Mouse (Mus musculus): ENCODE results near the gene Vegfb. TPM values are rescaled to one million over a fixed set of nuclear protein-coding genes. Genes with fewer than 3 reads are reported as not detected.

Gene Vegfb
- polyA plus RNA-seq (2014; fragmentation: Nextera tagmentation; extraction: Ambion mirVana) = 26.7 and 30.5 TPM in 2 replicates

DNA sequence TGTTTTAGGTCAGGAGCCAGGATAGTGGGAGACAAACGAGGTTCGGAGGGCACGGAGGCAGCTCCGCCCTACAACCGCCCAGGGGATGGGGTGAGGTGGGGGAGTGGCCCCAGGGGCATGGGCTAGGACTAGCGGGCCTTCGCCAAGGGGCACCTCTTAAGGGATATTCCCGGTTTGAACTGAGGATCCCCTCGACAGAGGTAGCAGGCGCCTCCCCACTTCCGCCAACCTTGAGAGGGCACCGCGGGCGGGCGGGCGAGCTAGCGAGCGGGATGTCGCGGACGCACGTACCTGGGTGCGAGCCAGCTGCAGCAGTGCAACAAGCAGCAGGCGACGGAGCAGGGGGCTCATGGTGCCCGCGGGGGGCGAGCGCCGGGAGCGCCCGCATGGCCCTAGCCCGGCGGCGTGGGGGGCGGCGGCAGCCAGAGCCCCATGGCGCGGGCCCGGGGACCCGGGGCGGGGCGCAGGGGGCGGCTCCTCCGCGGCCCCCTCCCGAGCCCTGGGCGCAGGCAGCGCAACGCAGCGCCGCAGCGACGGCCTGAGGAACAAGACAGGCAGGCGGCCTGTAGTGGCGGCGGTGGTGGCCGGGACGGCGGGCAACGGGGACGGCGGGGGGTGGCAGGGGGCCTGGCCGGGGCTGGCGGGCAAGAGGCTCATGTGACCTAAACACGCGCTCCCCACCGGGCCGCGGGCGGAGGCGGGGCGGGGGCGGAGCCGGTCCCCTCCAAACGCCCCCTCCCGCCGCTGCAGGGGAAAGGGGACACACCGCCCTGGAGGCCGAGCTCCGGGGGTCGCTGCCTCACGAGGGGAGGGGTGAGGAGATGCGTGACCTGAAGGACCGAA lies at the start of gene Vegfb:
Vegfb (minus strand) TSS at position 591 of the 843 bp plus-strand sequence.
- Histone ChIP-seq H3K27me3 (ENCODE audit: control insufficient read depth, insufficient read depth, low read length) (no peaks in the 10 kb centered on the region), H3K4me3 (ENCODE audit: low read depth, low read length) (peak within 1 kb of the TSS; percentile 91), H3K9ac (replicated peaks; ENCODE audit: low read length) (peak within 1 kb of the TSS; percentile 94), H3K27ac (replicated peaks; ENCODE audit: low read depth, low read length) (peak within 1 kb of the TSS; percentile 63), H3K4me2 (ENCODE audit: low read depth, low read length) (peak within 1 kb of the TSS; percentile 87), H3K9me3 (replicated peaks; ENCODE audit: control insufficient read depth, low read length) (no peaks in the 10 kb centered on the region), H3K36me3 (replicated peaks; ENCODE audit: control insufficient read depth, insufficient read depth, low read depth, low read length) (no peaks in the 10 kb centered on the region), H3K4me1 (ENCODE audit: control insufficient read depth, insufficient read depth, low read length) (no peaks in the 10 kb centered on the region)
- 1% methylated on average over 61 of the region's 85 CpGs for WGBS
- peak; percentile 65 for DNase-seq (ENCODE audit: low spot score)
- ATAC-seq (replicated peaks; ENCODE audit: insufficient number of reproducible peaks, low FRiP score, low TSS enrichment, low read depth) = peak; percentile 45

DNA sequence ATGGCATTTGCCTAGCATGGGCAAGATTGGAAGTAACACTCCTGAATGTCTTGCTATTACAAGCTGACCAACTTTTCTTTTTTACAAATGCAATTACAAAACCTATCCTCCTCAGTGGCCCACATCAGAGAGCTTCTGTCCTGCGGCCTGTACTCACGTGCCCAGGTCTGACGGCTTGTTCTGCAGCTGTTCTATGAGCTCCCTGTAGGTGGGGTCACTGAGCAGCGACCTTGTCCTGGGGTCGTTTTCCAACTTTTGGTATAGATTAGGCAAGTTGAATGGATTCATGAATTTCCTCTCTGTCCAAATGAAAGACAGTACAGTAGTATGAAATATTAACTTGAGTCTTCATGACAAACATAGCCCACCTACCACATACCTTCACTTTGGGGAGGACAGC lies 46.6 kb upstream of the Vegfb start:
- H3K4me3 ChIP-seq (ENCODE audit: low read depth, low read length) = no peak overlapping the region
- WGBS = 91% methylated on average over 5 of the region's 5 CpGs
- H3K9me3 ChIP-seq (replicated peaks; ENCODE audit: control insufficient read depth, low read length) = no peaks in the 10 kb centered on the region
- peaks cover 29% of the 10 kb centered on the region for H3K36me3 ChIP-seq (replicated peaks; ENCODE audit: control insufficient read depth, insufficient read depth, low read depth, low read length)
- no peaks in the 10 kb centered on the region for H3K4me1 ChIP-seq (ENCODE audit: control insufficient read depth, insufficient read depth, low read length)
- H3K27me3 ChIP-seq (ENCODE audit: control insufficient read depth, insufficient read depth, low read length) = no peaks in the 10 kb centered on the region
- no peak for ATAC-seq (replicated peaks; ENCODE audit: insufficient number of reproducible peaks, low FRiP score, low TSS enrichment, low read depth)
- H3K9ac ChIP-seq (replicated peaks; ENCODE audit: low read length) = no peak overlapping the region
- no peak overlapping the region for H3K4me2 ChIP-seq (ENCODE audit: low read depth, low read length)
- no peak overlapping the region for H3K27ac ChIP-seq (replicated peaks; ENCODE audit: low read depth, low read length)
- no peak for DNase-seq (ENCODE audit: low spot score)

DNA sequence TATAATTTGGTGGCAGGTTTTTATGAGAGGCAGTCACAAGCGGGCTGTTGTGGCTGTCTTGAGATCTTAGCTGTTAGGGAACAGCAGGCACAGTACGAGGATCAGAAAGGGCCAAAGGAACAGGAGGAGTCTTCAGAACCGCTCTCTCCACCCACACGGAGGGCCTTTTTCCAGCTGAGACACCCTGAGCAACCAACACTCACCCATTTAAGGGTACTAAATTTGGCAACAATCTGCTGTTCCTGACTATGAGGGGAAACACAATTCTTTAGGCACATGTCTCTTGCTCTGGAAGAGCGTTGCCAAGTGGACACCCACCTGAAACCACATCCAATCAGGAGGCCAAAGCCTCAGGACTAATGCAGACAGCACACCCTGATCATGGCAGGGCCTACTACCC lies 42.1 kb upstream of the Vegfb start:
- ATAC-seq (replicated peaks; ENCODE audit: insufficient number of reproducible peaks, low FRiP score, low TSS enrichment, low read depth) (no peak), DNase-seq (ENCODE audit: low spot score) (no peak)
- H3K27ac ChIP-seq (replicated peaks; ENCODE audit: low read depth, low read length) = no peak overlapping the region
- H3K36me3 ChIP-seq (replicated peaks; ENCODE audit: control insufficient read depth, insufficient read depth, low read depth, low read length) = peaks cover 36% of the 10 kb centered on the region
- WGBS = 92% methylated on average over 5 of the region's 5 CpGs
- no peak overlapping the region for H3K4me3 ChIP-seq (ENCODE audit: low read depth, low read length)
- H3K27me3 ChIP-seq (ENCODE audit: control insufficient read depth, insufficient read depth, low read length) = no peaks in the 10 kb centered on the region
- no peaks in the 10 kb centered on the region for H3K9me3 ChIP-seq (replicated peaks; ENCODE audit: control insufficient read depth, low read length)
- H3K4me2 ChIP-seq (ENCODE audit: low read depth, low read length) = no peak overlapping the region
- H3K4me1 ChIP-seq (ENCODE audit: control insufficient read depth, insufficient read depth, low read length) = no peaks in the 10 kb centered on the region
- no peak overlapping the region for H3K9ac ChIP-seq (replicated peaks; ENCODE audit: low read length)

DNA sequence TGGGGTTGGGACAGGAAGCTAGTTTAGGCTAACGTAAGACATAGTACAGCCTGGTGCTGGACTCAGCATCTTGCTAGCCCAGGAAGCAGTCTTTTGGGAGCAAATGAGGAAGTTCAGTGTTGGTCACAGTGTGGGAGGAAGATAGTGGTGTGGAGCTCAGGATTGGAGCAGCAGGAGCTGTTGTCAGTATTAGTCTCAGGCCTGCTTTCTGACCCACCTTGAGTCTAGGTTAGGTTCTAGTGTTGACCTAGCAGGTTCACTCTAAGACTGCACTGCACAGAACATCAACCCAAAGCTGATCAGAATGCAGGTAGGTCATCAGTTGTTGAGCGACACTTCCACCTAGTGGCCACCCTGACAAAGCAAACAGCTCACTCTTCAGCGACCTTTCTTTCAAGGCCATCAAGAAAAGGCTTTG lies 32.8 kb upstream of the Vegfb start:
- ATAC-seq (replicated peaks; ENCODE audit: insufficient number of reproducible peaks, low FRiP score, low TSS enrichment, low read depth) = no peak
- WGBS = 58% methylated on average over 3 of the region's 3 CpGs
- Histone ChIP-seq H3K9me3 (replicated peaks; ENCODE audit: control insufficient read depth, low read length) (no peaks in the 10 kb centered on the region), H3K4me1 (ENCODE audit: control insufficient read depth, insufficient read depth, low read length) (no peaks in the 10 kb centered on the region), H3K9ac (replicated peaks; ENCODE audit: low read length) (no peak overlapping the region), H3K36me3 (replicated peaks; ENCODE audit: control insufficient read depth, insufficient read depth, low read depth, low read length) (peaks cover 27% of the 10 kb centered on the region), H3K4me3 (ENCODE audit: low read depth, low read length) (no peak overlapping the region), H3K27me3 (ENCODE audit: control insufficient read depth, insufficient read depth, low read length) (no peaks in the 10 kb centered on the region), H3K27ac (replicated peaks; ENCODE audit: low read depth, low read length) (no peak overlapping the region), H3K4me2 (ENCODE audit: low read depth, low read length) (no peak overlapping the region)
- peak; percentile 49 for DNase-seq (ENCODE audit: low spot score)

DNA sequence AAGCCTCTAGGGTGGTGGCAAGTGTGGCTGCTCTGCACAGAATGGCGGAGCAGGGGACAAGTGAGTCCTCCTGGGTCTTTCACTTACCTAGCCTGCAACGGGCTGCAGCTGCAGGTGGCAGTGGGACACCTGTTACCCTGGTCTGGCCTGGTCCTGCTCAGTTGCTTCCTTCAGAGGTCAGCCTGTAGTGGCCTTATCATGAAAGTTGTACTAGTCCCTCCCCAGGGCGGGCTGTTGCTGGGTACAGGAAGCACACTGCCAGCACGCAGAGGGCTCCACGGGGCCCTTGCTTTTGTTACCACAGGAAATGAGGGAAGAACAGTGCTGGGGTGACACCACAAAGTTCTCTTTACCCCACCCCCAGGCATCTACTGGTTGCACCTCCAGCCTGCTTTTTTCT lies 31.7 kb upstream of the Vegfb start, which contains the start of gene Fermt3:
Fermt3 (minus strand) TSS at position 279 of the 400 bp plus-strand sequence.
- no peak within 1 kb of the TSS for H3K4me2 ChIP-seq (ENCODE audit: low read depth, low read length)
- H3K36me3 ChIP-seq (replicated peaks; ENCODE audit: control insufficient read depth, insufficient read depth, low read depth, low read length) = peaks cover 25% of the 10 kb centered on the region
- no peak for DNase-seq (ENCODE audit: low spot score)
- H3K27me3 ChIP-seq (ENCODE audit: control insufficient read depth, insufficient read depth, low read length) = no peaks in the 10 kb centered on the region
- no peaks in the 10 kb centered on the region for H3K9me3 ChIP-seq (replicated peaks; ENCODE audit: control insufficient read depth, low read length)
- no peak within 1 kb of the TSS for H3K27ac ChIP-seq (replicated peaks; ENCODE audit: low read depth, low read length)
- 83% methylated on average over 5 of the region's 5 CpGs for WGBS
- peak; percentile 60; the same call in 1 of the 2 replicates for ATAC-seq (replicated peaks; ENCODE audit: insufficient number of reproducible peaks, low FRiP score, low TSS enrichment, low read depth)
- no peaks in the 10 kb centered on the region for H3K4me1 ChIP-seq (ENCODE audit: control insufficient read depth, insufficient read depth, low read length)
- no peak within 1 kb of the TSS for H3K9ac ChIP-seq (replicated peaks; ENCODE audit: low read length)
- H3K4me3 ChIP-seq (ENCODE audit: low read depth, low read length) = no peak within 1 kb of the TSS

DNA sequence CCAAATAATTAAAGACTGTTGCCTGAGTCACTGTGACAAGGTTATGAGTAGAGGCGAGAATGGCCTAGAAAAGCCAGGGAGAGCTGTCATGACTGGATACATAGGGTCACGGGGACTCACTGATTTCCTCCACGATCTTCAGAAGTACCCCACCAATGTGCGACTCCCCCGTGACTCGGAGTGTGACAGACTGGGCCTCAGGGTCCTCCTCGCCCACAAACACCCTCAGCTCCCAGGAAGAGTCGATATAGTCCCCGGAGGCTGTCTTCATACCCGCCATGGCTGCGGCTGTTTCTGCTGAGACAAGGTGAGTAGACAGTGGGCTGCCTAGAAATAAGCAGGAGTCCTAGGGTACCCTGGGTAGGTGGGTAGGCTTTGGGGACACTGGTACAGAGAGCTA lies 31.1 kb upstream of the Vegfb start:
- no peak for ATAC-seq (replicated peaks; ENCODE audit: insufficient number of reproducible peaks, low FRiP score, low TSS enrichment, low read depth)
- peaks cover 25% of the 10 kb centered on the region for H3K36me3 ChIP-seq (replicated peaks; ENCODE audit: control insufficient read depth, insufficient read depth, low read depth, low read length)

DNA sequence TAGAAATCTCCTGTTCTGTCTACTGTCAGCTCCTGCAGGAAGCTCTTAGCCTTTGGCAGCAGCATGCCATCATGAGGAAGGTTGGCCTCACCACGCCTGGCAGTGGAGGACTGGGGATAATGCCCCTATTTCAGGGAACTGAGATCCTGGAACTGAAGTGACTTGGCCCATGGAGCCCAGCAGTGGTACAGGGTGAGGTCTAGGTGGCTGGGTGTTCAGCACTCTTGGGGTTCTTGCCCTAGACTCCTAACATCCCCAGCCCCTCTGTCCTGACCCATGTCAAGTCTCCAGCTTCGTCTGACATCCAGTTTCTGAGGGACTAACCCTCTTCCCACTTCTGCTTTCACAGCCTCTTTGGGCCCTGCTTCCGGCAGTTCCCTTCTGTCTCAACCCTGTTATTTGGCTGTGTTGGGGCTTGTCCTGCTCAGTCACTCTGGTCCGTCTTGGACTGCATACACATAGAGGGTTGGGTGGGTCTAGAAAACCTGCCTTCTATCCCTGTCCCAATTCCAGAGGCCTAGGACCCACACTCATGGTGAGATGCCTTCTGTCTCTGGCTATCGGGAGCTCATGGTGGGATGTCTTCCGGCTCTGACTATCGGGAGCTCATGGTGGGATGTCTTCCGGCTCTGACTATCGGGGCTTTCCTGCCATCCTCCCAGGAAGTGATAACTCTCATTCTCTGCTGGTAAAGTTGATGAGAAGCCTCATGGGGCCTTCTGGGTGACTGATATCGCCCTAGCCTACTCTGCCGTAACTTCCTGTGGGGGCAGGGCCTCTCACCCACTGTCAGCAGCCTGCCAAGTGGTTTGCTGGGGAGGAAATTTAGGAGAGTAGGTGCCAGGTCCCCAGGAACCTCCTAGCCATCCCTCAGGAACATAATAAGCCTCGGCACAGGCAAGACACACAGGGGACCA lies 30.3 kb upstream of the Vegfb start:
- Histone ChIP-seq H3K9me3 (replicated peaks; ENCODE audit: control insufficient read depth, low read length) (no peaks in the 10 kb centered on the region), H3K27ac (replicated peaks; ENCODE audit: low read depth, low read length) (no peak overlapping the region), H3K4me3 (ENCODE audit: low read depth, low read length) (no peak overlapping the region), H3K36me3 (replicated peaks; ENCODE audit: control insufficient read depth, insufficient read depth, low read depth, low read length) (peaks cover 25% of the 10 kb centered on the region), H3K4me2 (ENCODE audit: low read depth, low read length) (no peak overlapping the region), H3K9ac (replicated peaks; ENCODE audit: low read length) (no peak overlapping the region), H3K4me1 (ENCODE audit: control insufficient read depth, insufficient read depth, low read length) (no peaks in the 10 kb centered on the region), H3K27me3 (ENCODE audit: control insufficient read depth, insufficient read depth, low read length) (no peaks in the 10 kb centered on the region)
- no peak for DNase-seq (ENCODE audit: low spot score)
- WGBS = 81% methylated on average over 12 of the region's 12 CpGs
- no peak for ATAC-seq (replicated peaks; ENCODE audit: insufficient number of reproducible peaks, low FRiP score, low TSS enrichment, low read depth)

More for the DNA sequence above, 31.1 kb upstream of the Vegfb start:
- no peak overlapping the region for H3K4me3 ChIP-seq (ENCODE audit: low read depth, low read length)
- no peak for DNase-seq (ENCODE audit: low spot score)
- no peaks in the 10 kb centered on the region for H3K4me1 ChIP-seq (ENCODE audit: control insufficient read depth, insufficient read depth, low read length)
- no peaks in the 10 kb centered on the region for H3K9me3 ChIP-seq (replicated peaks; ENCODE audit: control insufficient read depth, low read length)
- no peaks in the 10 kb centered on the region for H3K27me3 ChIP-seq (ENCODE audit: control insufficient read depth, insufficient read depth, low read length)
- H3K4me2 ChIP-seq (ENCODE audit: low read depth, low read length) = no peak overlapping the region
- no peak overlapping the region for H3K27ac ChIP-seq (replicated peaks; ENCODE audit: low read depth, low read length)
- 91% methylated on average over 11 of the region's 11 CpGs for WGBS
- no peak overlapping the region for H3K9ac ChIP-seq (replicated peaks; ENCODE audit: low read length)

Data from embryonic facial prominence, embryonic 11.5 days (tissue).